Mouse (Mus musculus) myocyte (in vitro differentiated cells): ENCODE results near the gene Yjefn3.

ENCODE experiments used
- CEBPB ChIP-seq: IDR thresholded peaks from 2 replicates; pipeline ENCODE4 v1.6.1; 2011; ENCODE audit warnings: mild to moderate bottlenecking, moderate library complexity; ENCODE audit not compliant: poor library complexity, insufficient read depth, severe bottlenecking
- MYOD1 ChIP-seq, 3 experiments: IDR thresholded peaks; one replicate each; pipeline ENCODE4 v1.6.1; 2011; ENCODE audit warnings: control low read depth in 2 of 3, low read depth in 2 of 3, mild to moderate bottlenecking in 2 of 3, moderate library complexity in 1 of 3; ENCODE audit not compliant: insufficient read length in 2 of 3, control insufficient read depth in 1 of 3
- POLR2A ChIP-seq: IDR thresholded peaks from one replicate; pipeline ENCODE4 v1.6.1; 2011; ENCODE audit warnings: low read depth, mild to moderate bottlenecking, control low read depth, moderate library complexity; ENCODE audit not compliant: insufficient read length
- POLR2AphosphoS2 ChIP-seq: IDR thresholded peaks from one replicate; pipeline ENCODE4 v1.6.1; 2011; ENCODE audit warnings: low read depth, control low read depth; ENCODE audit not compliant: insufficient read length
- SRF ChIP-seq: IDR thresholded peaks from one replicate; pipeline ENCODE4 v1.6.1; 2011; ENCODE audit warnings: low read depth; ENCODE audit not compliant: control insufficient read depth, insufficient read length
- USF1 ChIP-seq: IDR thresholded peaks from one replicate; pipeline ENCODE4 v1.6.1; 2011; ENCODE audit warnings: low read depth, mild to moderate bottlenecking, control low read depth, moderate library complexity

- TF ChIP-seq POLR2A (no peak), MYOD1 (IDR thresholded peaks at IDR 0.05; ENCODE audit: control insufficient read depth in 1 of 3, insufficient read length in 2 of 3, low read depth in 2 of 3) (no peak), CEBPB (no peak), POLR2AphosphoS2 (no peak), USF1 (no peak), SRF (no peak)
Measured at GRCm38 (mm10) chr8:69890813-69891241, 11.7 kb downstream of the Yjefn3 start.
